Mouse (Mus musculus) inflammation-experienced regulatory T-cells, adult 16 weeks (primary cell): ENCODE results near the gene Aqp5. TPM values are rescaled to one million over a fixed set of nuclear protein-coding genes. Genes with fewer than 3 reads are reported as not detected.

Source experiments
- polyA plus RNA-seq: library from polyadenylated mRNA; unstranded; fragments of 100-300 nt; shearing (Covaris generic); gene quantifications from one replicate; pipeline ENCODE4 v1.2.1, GENCODE M21; 2017

The Aqp5 gene
- polyA plus RNA-seq: not detected

DNA sequence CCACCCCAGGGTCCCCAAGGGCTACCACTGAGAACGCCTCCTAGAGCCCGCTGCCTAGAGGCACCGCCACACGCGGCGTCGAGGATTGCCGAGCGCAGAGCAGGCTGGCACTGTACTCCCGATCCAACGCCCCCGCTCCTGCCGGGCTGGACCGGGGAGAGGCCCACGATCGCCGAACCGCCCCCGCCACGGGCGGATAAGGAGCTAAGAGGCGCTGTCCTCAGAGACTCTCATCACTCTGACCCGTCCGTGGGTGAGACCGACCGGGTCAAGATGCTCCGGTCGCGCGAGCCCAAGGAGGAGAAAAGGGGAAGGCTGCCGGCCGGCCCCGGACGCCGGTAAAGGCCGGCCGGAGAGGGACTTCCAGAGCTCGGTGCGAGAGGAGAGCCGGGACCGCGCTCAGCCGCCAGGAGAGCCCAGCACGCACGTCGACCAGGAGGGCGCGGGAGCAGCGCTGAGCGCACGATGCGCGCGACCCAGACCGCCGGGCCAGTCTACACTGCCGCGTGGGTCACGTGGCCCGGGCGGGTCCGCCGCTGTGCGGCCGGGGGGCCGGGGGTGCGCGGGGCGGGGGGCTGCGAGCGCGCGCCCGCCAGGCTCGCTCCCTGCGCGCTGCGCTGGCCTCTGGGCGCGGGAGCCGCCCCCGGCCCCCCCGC, at the start of gene Aqp5:
TSS of gene Aqp5 (plus strand) at position 354 of the 656 bp plus-strand sequence.

DNA sequence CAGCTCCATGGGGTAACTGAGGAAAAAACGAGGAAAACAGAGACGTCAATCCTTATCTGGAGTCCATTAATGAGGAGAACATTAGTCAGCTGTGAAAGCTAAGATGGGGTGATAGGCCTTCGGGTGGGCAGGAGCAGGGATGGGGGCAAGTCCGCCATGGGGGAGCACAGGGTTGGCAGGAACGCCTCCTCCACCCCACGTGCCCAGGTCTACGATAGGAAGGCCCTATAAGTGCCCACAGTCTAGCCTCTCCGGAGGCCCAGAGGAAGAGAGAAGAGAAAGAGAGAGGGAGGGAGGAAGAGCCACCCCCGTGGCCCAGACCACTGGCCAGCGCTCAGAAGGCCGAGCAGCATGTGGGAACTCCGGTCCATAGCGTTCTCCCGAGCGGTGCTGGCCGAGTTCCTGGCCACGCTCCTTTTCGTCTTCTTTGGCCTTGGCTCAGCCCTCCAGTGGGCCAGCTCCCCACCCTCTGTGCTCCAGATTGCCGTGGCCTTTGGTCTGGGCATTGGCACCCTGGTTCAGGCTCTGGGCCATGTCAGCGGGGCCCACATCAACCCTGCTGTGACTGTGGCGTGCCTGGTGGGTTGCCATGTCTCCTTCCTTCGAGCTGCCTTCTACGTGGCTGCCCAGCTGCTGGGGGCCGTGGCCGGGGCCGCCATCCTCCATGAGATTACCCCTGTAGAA, 11.6 kb upstream of the Aqp5 start, which contains the start of gene Aqp2:
TSS of gene Aqp2 (plus strand) at position 254 of the 684 bp plus-strand sequence.

DNA sequence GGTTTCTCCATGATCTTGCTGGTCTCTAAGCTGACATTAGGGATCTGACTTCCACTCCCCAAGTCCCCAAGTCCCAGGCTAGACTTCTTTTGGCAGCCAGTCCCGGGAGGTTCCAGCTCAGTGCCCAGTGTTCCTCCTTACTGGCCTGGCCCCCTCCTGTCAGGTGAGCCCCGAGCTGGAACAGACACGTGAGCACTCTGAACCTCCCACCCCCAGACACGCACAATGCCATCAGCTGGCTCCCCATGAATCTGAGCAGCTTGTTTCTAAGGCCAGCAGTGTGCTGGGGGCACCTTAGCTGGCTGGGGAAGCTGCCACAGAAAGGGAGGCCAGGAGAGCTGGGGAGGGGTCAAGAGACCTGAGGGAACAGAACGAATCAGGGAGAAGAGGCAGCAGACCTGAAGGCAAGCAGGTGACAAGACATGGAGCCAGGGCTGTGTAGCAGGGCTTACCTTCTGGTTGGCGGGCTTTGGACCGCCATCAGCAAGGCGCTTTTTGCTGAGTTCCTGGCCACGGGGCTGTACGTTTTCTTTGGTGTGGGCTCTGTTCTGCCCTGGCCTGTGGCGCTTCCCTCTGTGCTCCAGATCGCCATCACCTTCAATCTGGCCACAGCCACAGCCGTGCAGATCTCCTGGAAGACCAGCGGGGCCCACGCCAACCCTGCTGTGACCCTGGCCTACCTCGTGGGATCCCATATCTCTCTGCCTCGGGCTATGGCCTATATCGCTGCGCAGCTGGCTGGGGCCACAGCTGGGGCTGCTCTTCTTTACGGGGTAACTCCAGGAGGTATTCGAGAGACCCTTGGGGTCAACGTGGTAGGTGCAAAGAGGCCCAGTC, 10.6 kb downstream of the Aqp5 start, which contains the start of gene Aqp6:
TSS of gene Aqp6 (plus strand) at position 415 of the 837 bp plus-strand sequence.

Other genes with a start within 250 kb of the Aqp5 start
- gene Fmnl3, start 220.3 kb upstream of the Aqp5 start, polyA plus RNA-seq: 32.9 TPM
- gene Tmbim6, start 197.9 kb upstream of the Aqp5 start, polyA plus RNA-seq: 154 TPM
- 13.5 TPM for gene Nckap5l, start 133.0 kb upstream of the Aqp5 start, polyA plus RNA-seq
- 30.3 TPM for gene Bcdin3d, start 116.1 kb upstream of the Aqp5 start, polyA plus RNA-seq
- 0.02 TPM for gene Faim2, start 62.6 kb upstream of the Aqp5 start, polyA plus RNA-seq
- not detected for gene Aqp2, start 11.7 kb upstream of the Aqp5 start, polyA plus RNA-seq
- gene Aqp6, start 10.6 kb downstream of the Aqp5 start, polyA plus RNA-seq: not detected
- 38.8 TPM for gene Racgap1, start 60.9 kb downstream of the Aqp5 start, polyA plus RNA-seq
- gene Asic1, start 79.6 kb downstream of the Aqp5 start, polyA plus RNA-seq: 0.38 TPM
- 15.6 TPM for gene Smarcd1, start 111.3 kb downstream of the Aqp5 start, polyA plus RNA-seq
- not detected for gene Gm17349, start 114.7 kb downstream of the Aqp5 start, polyA plus RNA-seq
- 0.76 TPM for gene Gpd1, start 126.7 kb downstream of the Aqp5 start, polyA plus RNA-seq
- 172 TPM for gene Cox14, start 134.8 kb downstream of the Aqp5 start, polyA plus RNA-seq
- 102 TPM for gene Cers5, start 182.1 kb downstream of the Aqp5 start, polyA plus RNA-seq